Mouse (Mus musculus) right cerebral cortex, adult 2 months (tissue): ENCODE results near the gene Irf4.

Source experiments
- DNase-seq, 2 experiments: peaks; one replicate each; pipeline ENCODE4 v3.0.0; 2021 to 2022; ENCODE audit warnings: low spot score in 2 of 2

The Irf4 gene

DNA sequence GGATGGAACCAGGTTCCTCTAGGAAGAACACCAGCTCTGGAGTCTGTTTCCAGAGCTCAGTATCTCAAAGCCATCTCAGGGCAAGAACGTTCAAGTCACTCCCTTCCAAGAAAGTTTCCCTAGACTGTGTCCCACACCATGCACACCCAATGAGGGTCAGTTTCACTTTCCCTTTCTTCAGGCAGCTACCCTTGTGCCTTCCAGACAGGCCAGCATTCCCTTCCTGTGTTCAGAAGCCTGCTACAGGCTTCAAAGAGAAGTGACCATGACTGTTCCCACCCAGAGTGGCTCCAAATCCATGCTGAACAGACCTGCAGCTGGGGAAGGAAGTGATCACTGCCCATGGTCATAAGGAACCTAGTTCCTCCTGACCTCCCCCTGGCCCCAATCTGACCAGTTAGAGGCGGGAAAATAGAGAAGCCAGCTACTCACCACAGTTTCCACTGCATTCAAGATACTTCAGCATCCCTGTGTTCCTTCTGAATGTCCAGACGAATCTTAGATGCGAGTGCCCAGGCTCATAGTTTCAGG is 10.7 kb upstream of the Irf4 start:
- DNase-seq, result no peak

GRCm38 (mm10) chr13:30741172-30741571 is 7.9 kb upstream of the Irf4 start:
- DNase-seq, result no peak

GRCm38 (mm10) chr13:30742411-30742970 is 6.5 kb upstream of the Irf4 start:
- DNase-seq, result no peak

- no peak for DNase-seq
These were observed 3.9 kb upstream of the Irf4 start for GRCm38 (mm10) chr13:30745121-30745520.

GRCm38 (mm10) chr13:30747068-30747467 is 2.0 kb upstream of the Irf4 start:
- DNase-seq, result no peak

GRCm38 (mm10) chr13:30747504-30747903 is 1.5 kb upstream of the Irf4 start:
- no peak for DNase-seq

- DNase-seq, result no peak
These were observed 705 bp upstream of the Irf4 start for GRCm38 (mm10) chr13:30748321-30748720.

DNA sequence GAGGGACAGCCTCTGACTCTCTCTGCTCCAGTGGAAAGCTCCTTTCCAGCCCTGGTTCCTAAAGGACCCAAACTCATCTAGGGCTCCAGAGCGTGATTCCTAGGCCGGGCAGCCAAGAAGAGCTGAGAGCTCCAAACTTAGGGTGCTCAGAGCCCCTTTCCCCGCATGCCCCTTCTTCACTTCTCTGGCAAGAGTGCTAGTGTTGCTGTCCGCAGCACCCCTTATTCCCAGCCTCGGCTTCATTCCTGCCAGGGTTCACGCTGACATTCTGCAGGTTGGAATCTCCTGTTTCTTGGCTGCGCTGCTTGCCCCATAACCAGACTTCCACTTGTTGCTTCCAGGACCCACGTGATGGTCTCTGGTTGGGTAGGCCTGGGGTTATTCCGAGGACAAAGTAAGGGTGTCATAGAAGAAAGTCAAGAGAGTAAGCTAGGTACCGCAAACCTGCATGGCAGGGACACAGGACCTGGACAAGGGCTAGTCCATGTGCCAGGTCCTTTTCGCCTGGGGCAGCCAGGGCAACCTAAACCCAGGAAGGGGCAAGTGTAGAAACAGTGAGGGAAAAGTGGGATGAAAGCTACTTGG is 623 bp downstream of the Irf4 start:
- DNase-seq, result no peak

DNA sequence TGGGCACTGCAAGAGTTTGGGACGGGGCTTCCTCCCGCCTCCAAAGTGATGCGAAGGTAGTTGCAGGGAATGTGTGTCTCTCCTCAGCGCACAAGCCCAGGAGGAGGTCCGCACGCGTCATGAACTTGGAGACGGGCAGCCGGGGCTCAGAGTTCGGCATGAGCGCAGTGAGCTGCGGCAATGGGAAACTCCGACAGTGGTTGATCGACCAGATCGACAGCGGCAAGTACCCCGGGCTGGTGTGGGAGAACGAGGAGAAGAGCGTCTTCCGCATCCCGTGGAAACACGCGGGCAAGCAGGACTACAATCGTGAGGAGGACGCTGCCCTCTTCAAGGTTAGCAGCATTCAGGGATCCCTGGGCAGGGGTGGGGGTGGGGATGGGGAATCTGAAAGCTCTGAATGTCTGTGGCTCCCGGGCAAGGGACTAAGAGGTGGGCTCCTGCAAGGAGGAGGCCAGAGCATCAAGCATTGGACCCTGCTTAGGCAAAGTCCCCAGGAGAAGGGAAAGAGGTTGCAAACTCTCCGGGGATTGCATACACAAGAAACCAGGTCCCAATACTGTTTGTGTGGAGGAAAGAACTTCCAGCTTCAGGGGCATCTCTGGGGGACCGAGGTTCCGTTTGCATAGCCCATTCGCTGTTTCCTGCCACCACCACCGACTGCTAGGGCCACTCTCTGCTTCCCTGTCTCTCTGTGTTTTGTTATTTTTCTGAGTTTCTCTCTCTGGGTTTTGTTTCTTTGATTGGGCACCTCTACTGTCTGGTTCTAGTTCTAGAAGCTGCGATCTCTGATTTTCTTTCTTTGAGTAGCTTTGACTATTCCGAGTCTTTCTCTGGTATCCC is 1.7 kb downstream of the Irf4 start:
- DNase-seq, result no peak

DNA sequence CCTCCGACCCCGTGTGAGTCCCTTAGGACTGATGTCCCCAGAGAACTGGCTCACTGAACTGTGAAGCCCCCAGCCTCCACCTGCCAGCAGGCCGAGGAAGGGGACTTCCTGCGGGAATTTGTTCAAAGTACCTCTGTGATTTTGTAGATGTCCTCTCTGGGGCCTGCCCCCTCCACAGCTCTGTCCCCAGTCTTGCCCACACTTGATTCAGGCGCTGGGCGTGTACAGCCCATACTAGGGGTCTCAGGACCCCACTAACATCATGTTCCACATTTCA is 2.2 kb downstream of the Irf4 start:
- DNase-seq, result no peak

GRCm38 (mm10) chr13:30752581-30753187 is 3.7 kb downstream of the Irf4 start:
- DNase-seq, result no peak

GRCm38 (mm10) chr13:30753441-30753840 is 4.4 kb downstream of the Irf4 start:
- DNase-seq, result no peak

- DNase-seq, result no peak
These were observed 5.0 kb downstream of the Irf4 start for GRCm38 (mm10) chr13:30754066-30754465.

- DNase-seq, result no peak
These were observed 5.9 kb downstream of the Irf4 start for GRCm38 (mm10) chr13:30754825-30755476.

GRCm38 (mm10) chr13:30755577-30755976 is 6.6 kb downstream of the Irf4 start:
- DNase-seq, result no peak

- no peak for DNase-seq
These were observed 7.1 kb downstream of the Irf4 start for GRCm38 (mm10) chr13:30755998-30756639.

DNA sequence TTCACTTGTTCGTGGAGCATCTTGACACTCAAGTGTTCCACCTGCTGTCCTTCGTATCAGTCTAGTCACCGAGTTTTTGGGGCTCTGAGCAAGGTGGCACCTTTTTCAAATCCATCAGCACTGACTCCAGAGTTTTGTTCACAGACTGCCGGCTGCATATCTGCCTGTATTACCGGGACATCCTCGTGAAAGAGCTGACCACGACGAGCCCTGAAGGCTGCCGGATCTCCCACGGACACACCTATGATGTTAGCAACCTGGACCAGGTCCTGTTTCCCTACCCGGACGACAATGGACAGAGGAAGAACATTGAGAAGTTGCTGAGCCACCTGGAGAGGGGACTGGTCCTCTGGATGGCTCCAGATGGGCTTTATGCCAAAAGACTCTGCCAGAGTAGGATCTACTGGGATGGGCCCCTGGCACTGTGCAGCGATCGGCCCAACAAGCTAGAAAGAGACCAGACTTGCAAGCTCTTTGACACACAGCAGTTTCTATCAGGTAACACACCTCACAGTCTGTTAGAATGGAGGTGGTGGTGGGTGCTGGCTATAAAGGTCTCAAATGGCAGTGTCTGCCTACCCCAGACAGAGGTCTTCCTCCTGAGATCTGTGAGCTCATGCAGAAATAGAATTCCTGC is 8.4 kb downstream of the Irf4 start:
- no peak for DNase-seq

- DNase-seq, result no peak
These were observed 9.9 kb downstream of the Irf4 start for GRCm38 (mm10) chr13:30758789-30759381.

DNA sequence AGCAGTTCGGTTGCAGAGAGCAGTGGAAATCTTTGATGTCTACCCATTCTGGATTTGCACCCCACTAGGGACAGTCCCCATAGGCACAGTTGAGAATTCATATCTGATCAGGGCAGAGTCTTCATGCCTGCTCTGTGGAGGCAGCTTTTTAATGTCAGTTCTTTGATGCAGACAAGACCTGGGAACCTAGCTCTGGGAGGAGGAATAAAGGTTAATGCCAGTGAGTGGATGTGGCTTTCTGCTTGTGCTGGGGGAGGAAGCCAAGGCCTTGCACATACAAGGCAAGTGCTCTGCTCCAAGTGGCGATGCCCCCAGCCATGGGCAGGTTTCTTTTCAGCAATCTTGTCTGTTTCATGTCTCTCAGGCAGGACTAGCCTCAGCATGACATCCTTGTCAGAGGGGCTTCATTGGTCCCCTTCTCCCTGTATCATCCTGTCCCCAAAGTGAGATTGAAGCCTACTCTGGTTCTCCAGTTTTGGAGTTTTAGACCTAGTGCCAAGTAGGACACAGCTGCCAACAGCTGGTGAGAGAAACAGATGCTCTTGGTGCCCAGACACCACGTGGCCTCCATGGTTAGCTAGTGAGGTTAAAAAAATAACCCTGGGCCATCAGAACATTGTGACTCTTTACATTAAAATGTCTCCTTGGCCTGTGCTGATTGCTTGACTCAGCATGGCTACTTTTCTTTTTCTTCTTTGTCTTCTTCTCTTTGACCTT is 11.5 kb downstream of the Irf4 start:
- DNase-seq, result no peak

GRCm38 (mm10) chr13:30761151-30761631 is 12.2 kb downstream of the Irf4 start:
- no peak for DNase-seq
